Mouse (Mus musculus) MEL (cell line): Measurements from ENCODE around the gene Prdm16. TPM values are rescaled to one million over a fixed set of nuclear protein-coding genes. Genes with fewer than 3 reads are reported as not detected.

Source experiments
- DNase-seq: peaks from one replicate; pipeline ENCODE4 v3.0.0; 2011; ENCODE audit warnings: low read depth, low spot score
- H3K27ac ChIP-seq: 2 replicates; pipeline ENCODE4 v1.5.1; 2012; ENCODE audit warnings: low read depth, mild to moderate bottlenecking, control low read depth, low read length, moderate library complexity; ENCODE audit not compliant: control insufficient read depth
- H3K27me3 ChIP-seq, 2 experiments: fragments of 150-350 bp in 1 of 2; sonication (generic) in 1 of 2; 2 replicates each; pipeline ENCODE4 v1.6.1; 2012; ENCODE audit warnings: low read length in 2 of 2, mild to moderate bottlenecking in 2 of 2, improper control_type of control experiment in 1 of 2, moderate library complexity in 1 of 2; ENCODE audit not compliant: insufficient read depth in 2 of 2, control insufficient read depth in 1 of 2
- H3K36me3 ChIP-seq, 2 experiments: 2 replicates each; pipeline ENCODE4 v1.6.1; 2012 to 2014; ENCODE audit warnings: low read length in 2 of 2, improper control_type of control experiment in 1 of 2, inconsistent platforms in 1 of 2, mild to moderate bottlenecking in 1 of 2; ENCODE audit not compliant: insufficient read depth in 2 of 2, control insufficient read depth in 1 of 2
- H3K4me1 ChIP-seq, 2 experiments: fragments of 150-350 bp in 1 of 2; sonication (generic) in 1 of 2; 2 replicates each; pipeline ENCODE4 v1.6.1; 2012; ENCODE audit warnings: low read length in 2 of 2, improper control_type of control experiment in 1 of 2, mild to moderate bottlenecking in 1 of 2; ENCODE audit not compliant: insufficient read depth in 2 of 2, control insufficient read depth in 1 of 2
- H3K4me3 ChIP-seq, 2 experiments: fragments of 150-350 bp in 1 of 2; sonication (generic) in 1 of 2; 2 replicates each; pipeline ENCODE4 v1.5.1; 2012; ENCODE audit warnings: low read depth in 2 of 2, low read length in 2 of 2, mild to moderate bottlenecking in 2 of 2, moderate library complexity in 2 of 2, control low read depth in 1 of 2, improper control_type of control experiment in 1 of 2; ENCODE audit not compliant: control insufficient read depth in 1 of 2, insufficient read depth in 1 of 2
- H3K79me2 ChIP-seq: 2 replicates; pipeline ENCODE4 v1.6.1; 2012; ENCODE audit warnings: mild to moderate bottlenecking, low read length, moderate library complexity; ENCODE audit not compliant: control insufficient read depth, poor library complexity, insufficient read depth
- H3K9ac ChIP-seq: 2 replicates; pipeline ENCODE4 v1.6.1; 2012; ENCODE audit warnings: low read depth, mild to moderate bottlenecking, control low read depth, low read length, moderate library complexity; ENCODE audit not compliant: control insufficient read depth, poor library complexity, severe bottlenecking
- H3K9me3 ChIP-seq: fragments of 150-350 bp; sonication (generic); replicated peaks from 2 replicates; pipeline ENCODE4 v1.6.1; 2012; ENCODE audit warnings: mild to moderate bottlenecking, low read length, improper control_type of control experiment, moderate library complexity; ENCODE audit not compliant: insufficient read depth
- CHD1 ChIP-seq: IDR thresholded peaks from 2 replicates; pipeline ENCODE4 v1.6.1; 2012; ENCODE audit warnings: low read depth, mild to moderate bottlenecking, inconsistent platforms, low read length, improper control_type of control experiment
- GABPA ChIP-seq: IDR thresholded peaks from 2 replicates; pipeline ENCODE4 v1.6.1; 2012; ENCODE audit warnings: low read depth, mild to moderate bottlenecking, inconsistent platforms, low read length, improper control_type of control experiment, moderate library complexity
- JUND ChIP-seq: IDR thresholded peaks from 2 replicates; pipeline ENCODE4 v1.6.1; 2011; ENCODE audit warnings: low read depth, mild to moderate bottlenecking, improper control_type of control experiment, low read length
- MAX ChIP-seq: IDR thresholded peaks from 2 replicates; pipeline ENCODE4 v1.6.1; 2011; ENCODE audit warnings: low read length, improper control_type of control experiment
- MAZ ChIP-seq: IDR thresholded peaks from 2 replicates; pipeline ENCODE4 v1.6.1; 2012; ENCODE audit warnings: low read depth, mild to moderate bottlenecking, inconsistent platforms, low read length, improper control_type of control experiment
- MEF2A ChIP-seq: IDR thresholded peaks from 2 replicates; pipeline ENCODE4 v1.6.1; 2014; ENCODE audit warnings: low read depth, mild to moderate bottlenecking, inconsistent platforms, low read length, improper control_type of control experiment; ENCODE audit not compliant: poor library complexity, insufficient replicate concordance, severe bottlenecking; ENCODE audit errors: extremely low read depth
- MXI1 ChIP-seq: IDR thresholded peaks from 2 replicates; pipeline ENCODE4 v1.6.1; 2011; ENCODE audit warnings: mild to moderate bottlenecking, low read depth, low read length, improper control_type of control experiment
- POLR2AphosphoS5 ChIP-seq: IDR thresholded peaks from 2 replicates; pipeline ENCODE4 v1.6.1; 2012; ENCODE audit warnings: low read depth, borderline replicate concordance, mild to moderate bottlenecking, inconsistent platforms, low read length, moderate library complexity, mixed read lengths
- SIN3A ChIP-seq: IDR thresholded peaks from 2 replicates; pipeline ENCODE4 v1.6.1; 2012; ENCODE audit warnings: low read length, improper control_type of control experiment, inconsistent platforms
- SMC3 ChIP-seq: IDR thresholded peaks from 2 replicates; pipeline ENCODE4 v1.6.1; 2011; ENCODE audit warnings: low read depth, low read length, improper control_type of control experiment
- TAL1 ChIP-seq: IDR thresholded peaks from 2 replicates; pipeline ENCODE4 v1.6.1; 2012; ENCODE audit warnings: mild to moderate bottlenecking, inconsistent platforms, low read length, moderate library complexity, mixed read lengths
- UBTF ChIP-seq: IDR thresholded peaks from 2 replicates; pipeline ENCODE4 v1.6.1; 2012; ENCODE audit warnings: low read depth, mild to moderate bottlenecking, inconsistent platforms, low read length, improper control_type of control experiment, moderate library complexity, borderline replicate concordance; ENCODE audit not compliant: insufficient read depth
- USF1 ChIP-seq: IDR thresholded peaks from 2 replicates; pipeline ENCODE4 v1.6.1; 2014; ENCODE audit warnings: low read depth, mild to moderate bottlenecking, inconsistent platforms, low read length, improper control_type of control experiment, moderate library complexity
- ZC3H11A ChIP-seq: IDR thresholded peaks from 2 replicates; pipeline ENCODE4 v1.6.1; 2012; ENCODE audit warnings: low read depth, mild to moderate bottlenecking, inconsistent platforms, low read length, improper control_type of control experiment
- ZKSCAN1 ChIP-seq: IDR thresholded peaks from 2 replicates; pipeline ENCODE4 v1.6.1; 2012; ENCODE audit warnings: low read depth, mild to moderate bottlenecking, inconsistent platforms, low read length, improper control_type of control experiment, moderate library complexity
- ZMIZ1 ChIP-seq: IDR thresholded peaks from 2 replicates; pipeline ENCODE4 v1.6.1; 2012; ENCODE audit warnings: low read depth, mild to moderate bottlenecking, inconsistent platforms, low read length, improper control_type of control experiment, moderate library complexity
- ZNF384 ChIP-seq: IDR thresholded peaks from 2 replicates; pipeline ENCODE4 v1.6.1; 2012; ENCODE audit warnings: low read depth, mild to moderate bottlenecking, inconsistent platforms, low read length, improper control_type of control experiment
- polyA plus RNA-seq, 2 experiments: library from polyadenylated mRNA; stranded (reverse) in 1 of 2; unstranded in 1 of 2; fragments of >175 nt in 1 of 2; fragments of >200 nt in 1 of 2; gene quantifications; 2 replicates each; pipeline versions ENCODE4 v1.2.1 to v1.2.4; 2012; ENCODE audit warnings: low replicate concordance in 2 of 2, low read depth in 1 of 2; ENCODE audit not compliant: insufficient read length in 2 of 2, insufficient read depth in 1 of 2, missing spikeins in 1 of 2
- total RNA-seq: library from RNA; depleted of rRNA; stranded (reverse); fragments of 300-350 nt; gene quantifications from 2 replicates; pipeline ENCODE4 v1.2.3, GENCODE M21; 2012

Prdm16 gene
- total and polyA plus RNA-seq, 3 experiments: not detected

DNA sequence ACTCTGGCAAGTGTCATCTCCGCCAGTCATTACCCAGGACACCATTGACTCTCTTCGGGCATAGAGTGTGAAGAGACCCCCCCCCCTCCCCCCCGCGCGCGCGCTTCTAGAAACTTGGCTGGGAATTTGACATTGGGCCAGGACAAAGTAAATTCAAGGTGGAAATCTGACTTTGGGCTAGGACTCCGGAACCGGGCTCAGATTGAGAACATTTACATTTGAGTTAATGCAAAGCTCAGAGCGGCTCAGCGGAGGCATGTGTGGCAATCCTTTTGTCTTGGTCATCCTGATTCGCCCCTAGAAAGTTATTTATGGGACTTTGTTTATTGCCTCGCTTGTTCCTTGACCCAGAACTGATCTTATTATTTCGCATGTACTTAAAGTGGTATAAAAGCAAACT, 45.6 kb upstream of the Prdm16 start:
- H3K9me3 ChIP-seq: no peaks in the 10 kb centered on the region

DNA sequence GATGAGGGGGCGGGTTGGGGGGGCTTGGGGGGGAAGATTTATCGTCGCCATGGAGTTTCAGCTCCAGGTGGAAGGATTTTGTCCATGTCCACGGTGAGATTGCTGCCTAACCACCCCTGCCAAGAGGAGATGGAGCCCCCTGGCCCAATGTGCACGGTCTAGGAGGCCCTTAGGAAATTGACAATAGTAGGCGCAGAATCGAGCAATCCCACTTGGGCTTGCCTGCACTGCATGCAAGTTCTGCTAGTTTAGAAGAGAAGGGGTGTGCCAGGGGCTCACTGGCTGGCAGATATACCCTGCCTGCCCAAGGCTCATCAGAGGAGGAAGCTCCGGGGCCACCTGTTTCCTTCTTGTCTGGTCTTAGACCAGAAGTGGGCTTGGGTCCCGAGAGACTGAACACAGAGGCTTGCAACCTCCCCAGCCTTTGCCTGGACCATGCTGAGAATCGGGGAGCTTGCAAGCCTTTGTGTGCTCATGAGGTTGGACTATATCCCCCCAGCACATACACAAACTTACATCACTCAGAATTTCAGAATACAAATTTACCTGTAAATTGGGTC, 38.8 kb upstream of the Prdm16 start:
- no peaks in the 10 kb centered on the region for H3K9me3 ChIP-seq

More for the DNA sequence above, 45.6 kb upstream of the Prdm16 start:
- Histone ChIP-seq H3K79me2 (no peaks in the 10 kb centered on the region), H3K4me3 (no peak overlapping the region), H3K27ac (no peak overlapping the region), H3K27me3 (no peaks in the 10 kb centered on the region), H3K9ac (no peak overlapping the region), H3K36me3 (no peaks in the 10 kb centered on the region), H3K4me1 (no peaks in the 10 kb centered on the region)
- no peak for DNase-seq
- no peak for TF ChIP-seq MEF2A
- TF ChIP-seq JUND: no peak
- no peak for TF ChIP-seq MAX
- TF ChIP-seq SMC3: no peak
- TF ChIP-seq ZKSCAN1: no peak

DNA sequence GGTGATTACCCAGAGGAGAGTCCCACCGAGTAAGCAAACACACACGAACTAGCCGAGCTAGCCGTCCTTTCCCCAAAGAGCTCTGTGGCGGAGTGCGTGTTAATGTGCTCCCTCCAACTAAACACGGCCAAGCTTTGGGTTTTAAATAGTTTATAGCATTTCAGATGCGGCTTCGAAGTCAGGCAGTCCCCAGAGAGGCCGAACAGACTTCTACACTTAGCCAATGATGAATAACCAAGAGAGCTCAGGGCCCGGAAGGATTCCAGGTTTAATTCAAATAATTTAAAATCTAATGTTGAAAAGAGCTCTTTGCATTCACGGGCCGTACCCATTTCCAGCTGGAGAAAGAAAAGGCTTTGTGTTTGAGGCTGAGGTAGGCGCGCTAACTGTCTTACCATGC, 38.3 kb upstream of the Prdm16 start:
- H3K79me2 ChIP-seq: no peaks in the 10 kb centered on the region
- H3K27ac ChIP-seq: no peak overlapping the region
- no peaks in the 10 kb centered on the region for H3K36me3 ChIP-seq
- no peaks in the 10 kb centered on the region for H3K27me3 ChIP-seq
- TF ChIP-seq ZNF384: no peak
- TF ChIP-seq TAL1: no peak
- TF ChIP-seq SIN3A: no peak
- no peak for TF ChIP-seq UBTF
- TF ChIP-seq POLR2AphosphoS5: no peak
- TF ChIP-seq GABPA: no peak
- no peak for TF ChIP-seq MEF2A
- TF ChIP-seq CHD1: no peak
- no peak for TF ChIP-seq MXI1
- no peak for TF ChIP-seq ZMIZ1
- no peak for TF ChIP-seq JUND
- no peak for TF ChIP-seq USF1
- TF ChIP-seq MAZ: no peak
- no peak overlapping the region for H3K9ac ChIP-seq
- H3K9me3 ChIP-seq: no peaks in the 10 kb centered on the region
- H3K4me3 ChIP-seq: no peak overlapping the region
- no peaks in the 10 kb centered on the region for H3K4me1 ChIP-seq
- no peak for DNase-seq

More for the DNA sequence above, 38.8 kb upstream of the Prdm16 start:
- H3K4me3 ChIP-seq: no peak overlapping the region
- H3K27ac ChIP-seq: no peak overlapping the region
- no peaks in the 10 kb centered on the region for H3K4me1 ChIP-seq
- H3K27me3 ChIP-seq: no peaks in the 10 kb centered on the region
- TF ChIP-seq ZC3H11A (no peak), ZKSCAN1 (no peak)
- H3K36me3 ChIP-seq: no peaks in the 10 kb centered on the region
- H3K9ac ChIP-seq: no peak overlapping the region
- H3K79me2 ChIP-seq: no peaks in the 10 kb centered on the region
- no peak for DNase-seq
